Mouse (Mus musculus) urinary bladder, adult 2 months (tissue): ENCODE measurements around the gene Vsir. TPM values are rescaled to one million over a fixed set of nuclear protein-coding genes. Genes with fewer than 3 reads are reported as not detected.

Experiments
- DNase-seq: peaks from one replicate; pipeline ENCODE4 v3.0.0; 2022; ENCODE audit warnings: low spot score
- polyA plus RNA-seq: library from polyadenylated mRNA; depleted of rRNA; stranded (reverse); fragments of >200 nt; gene quantifications from 2 replicates; pipeline ENCODE4 v1.2.3, GENCODE M21; 2012

Gene Vsir
- polyA plus RNA-seq, 1 experiment, result 32.9 TPM

GRCm38 (mm10) chr10:60381142-60381925 is 34.7 kb downstream of the Vsir start:
- DNase-seq, result no peak

GRCm38 (mm10) chr10:60388332-60388731 is 41.7 kb downstream of the Vsir start:
- no peak for DNase-seq

- no peak for DNase-seq
Observed at GRCm38 (mm10) chr10:60389447-60389865, 42.8 kb downstream of the Vsir start.

- DNase-seq, result no peak
Observed at GRCm38 (mm10) chr10:60390177-60390903, 43.7 kb downstream of the Vsir start.

- DNase-seq, result no peak
Observed at GRCm38 (mm10) chr10:60390904-60391420, 44.3 kb downstream of the Vsir start.

GRCm38 (mm10) chr10:60391661-60392060 is 45.0 kb downstream of the Vsir start:
- no peak for DNase-seq

- DNase-seq, result no peak
Observed at GRCm38 (mm10) chr10:60394936-60395335, 48.3 kb downstream of the Vsir start.

GRCm38 (mm10) chr10:60395605-60396004 is 49.0 kb downstream of the Vsir start:
- no peak for DNase-seq

GRCm38 (mm10) chr10:60398051-60398814 is 51.6 kb downstream of the Vsir start:
- DNase-seq, result no peak

- DNase-seq, result no peak
Observed at GRCm38 (mm10) chr10:60399449-60399848, 52.8 kb downstream of the Vsir start, which contains the start of gene Gm17455. Gene Gm17455, plus strand, starts transcription at chr10:60399726.

- no peak for DNase-seq
Observed at GRCm38 (mm10) chr10:60400507-60401295, 54.0 kb downstream of the Vsir start.

GRCm38 (mm10) chr10:60405460-60406177 is 59.0 kb downstream of the Vsir start:
- no peak for DNase-seq

- peak; percentile 44 for DNase-seq
Observed at GRCm38 (mm10) chr10:60407831-60408230, 61.2 kb downstream of the Vsir start.

- no peak for DNase-seq
Observed at GRCm38 (mm10) chr10:60411794-60412193, 65.1 kb downstream of the Vsir start.

GRCm38 (mm10) chr10:60413756-60414155 is 67.1 kb downstream of the Vsir start:
- DNase-seq, result no peak

GRCm38 (mm10) chr10:60417041-60417440 is 70.4 kb downstream of the Vsir start:
- no peak for DNase-seq

- DNase-seq, result peak; percentile 46
Observed at GRCm38 (mm10) chr10:60418137-60418536, 71.5 kb downstream of the Vsir start.

GRCm38 (mm10) chr10:60419624-60420023 is 73.0 kb downstream of the Vsir start:
- DNase-seq, result no peak
